Mouse (Mus musculus) heart, adult 18-20 months (tissue): ENCODE data around the gene Tmprss15. TPM values are rescaled to one million over a fixed set of nuclear protein-coding genes. Genes with fewer than 3 reads are reported as not detected.

Experiments used
- DNase-seq, 2 experiments: peaks; one replicate each; pipeline ENCODE4 v3.0.0; 2021 to 2022; ENCODE audit warnings: mixed read lengths in 1 of 2
- long read RNA-seq, 2 experiments: library from polyadenylated mRNA; stranded (forward); transcript quantifications; one replicate each; pipeline ENCODE4 v2.0.0; 2021
- total RNA-seq, 2 experiments: library from RNA; stranded (reverse); gene quantifications; 2 replicates each; pipeline ENCODE4 v1.2.3; 2021

Tmprss15 gene
- not detected for total RNA-seq
- long read RNA-seq, experiment 1: 0 reads
- long read RNA-seq, experiment 2: 0 reads

- DNase-seq: no peak
Observed at GRCm38 (mm10) chr16:79090997-79091396, at the start of gene Tmprss15. Tmprss15 (minus strand) TSS chr16:79091097.

GRCm38 (mm10) chr16:79114879-79115278 is 24.0 kb upstream of the Tmprss15 start:
- no peak for DNase-seq

- DNase-seq: no peak
Observed at GRCm38 (mm10) chr16:79109516-79109915, 18.6 kb upstream of the Tmprss15 start.

GRCm38 (mm10) chr16:79108969-79109368 is 18.1 kb upstream of the Tmprss15 start:
- no peak for DNase-seq

- no peak for DNase-seq
Observed at GRCm38 (mm10) chr16:79100325-79100724, 9.4 kb upstream of the Tmprss15 start.

- no peak for DNase-seq
Observed at GRCm38 (mm10) chr16:79098321-79098720, 7.4 kb upstream of the Tmprss15 start.

GRCm38 (mm10) chr16:79086550-79086949 is 4.3 kb downstream of the Tmprss15 start:
- DNase-seq: no peak

GRCm38 (mm10) chr16:79063848-79064247 is 27.0 kb downstream of the Tmprss15 start:
- DNase-seq: no peak

GRCm38 (mm10) chr16:79058775-79059558 is 31.9 kb downstream of the Tmprss15 start:
- DNase-seq: peak in 1 of 2 experiments; percentile 5

- no peak for DNase-seq
Observed at GRCm38 (mm10) chr16:79032593-79032992, 58.3 kb downstream of the Tmprss15 start.

GRCm38 (mm10) chr16:79002812-79003211 is 88.1 kb downstream of the Tmprss15 start:
- DNase-seq: no peak

- no peak for DNase-seq
Observed at GRCm38 (mm10) chr16:79001679-79002078, 89.2 kb downstream of the Tmprss15 start.

- no peak for DNase-seq
Observed at GRCm38 (mm10) chr16:78976384-78976783, 114.5 kb downstream of the Tmprss15 start.

- DNase-seq: no peak
Observed at GRCm38 (mm10) chr16:78974099-78974498, 116.8 kb downstream of the Tmprss15 start.

GRCm38 (mm10) chr16:78969091-78969731 is 121.7 kb downstream of the Tmprss15 start:
- DNase-seq: peak in 1 of 2 experiments; percentile 15

- no peak for DNase-seq
Observed at GRCm38 (mm10) chr16:78957434-78957833, 133.5 kb downstream of the Tmprss15 start.

- no peak for DNase-seq
Observed at GRCm38 (mm10) chr16:78950359-78950758, 140.5 kb downstream of the Tmprss15 start.

GRCm38 (mm10) chr16:78937755-78938154 is 153.1 kb downstream of the Tmprss15 start:
- peak; percentile 8 to 14 for DNase-seq

- DNase-seq: no peak
Observed at GRCm38 (mm10) chr16:78934298-78934697, 156.6 kb downstream of the Tmprss15 start.

GRCm38 (mm10) chr16:78931287-78932025 is 159.4 kb downstream of the Tmprss15 start:
- DNase-seq: no peak

GRCm38 (mm10) chr16:78930382-78931286 is 160.3 kb downstream of the Tmprss15 start, which contains the start of gene Chodl:
Chodl (plus strand) TSS chr16:78930948.
- DNase-seq: peak in 1 of 2 experiments; percentile 2

- DNase-seq: no peak
Observed at GRCm38 (mm10) chr16:78922644-78923043, 168.3 kb downstream of the Tmprss15 start.
